Comparison of ENCODE assay signal across 31 mouse cellular contexts in the genomic region with DNA sequence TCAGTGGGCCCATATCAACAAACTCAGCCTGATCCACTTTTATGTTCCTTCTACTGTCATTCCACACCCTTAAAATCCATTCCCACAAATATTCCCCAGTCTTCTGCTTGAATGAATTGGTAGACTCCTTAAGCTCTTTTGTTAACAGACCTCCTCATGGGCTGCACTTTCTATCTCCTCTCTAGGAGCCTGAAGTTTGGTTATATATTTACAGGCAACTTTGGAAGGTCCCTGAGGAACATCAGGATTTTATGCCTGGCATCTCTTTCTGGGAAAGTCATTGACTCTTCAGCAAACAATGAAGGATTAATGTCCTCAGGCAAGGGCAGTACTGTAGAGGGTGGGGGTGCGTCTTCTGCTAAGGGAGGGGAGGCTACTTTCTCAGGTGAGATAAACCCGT.
"Had no signal": no experiment of that assay in that cellular context is flagged by ENCODE, and none has a peak within 500 bp of the region (broad histone marks: within the 10 kb centered on the region; RNA-seq: fewer than 3 reads in every experiment).

No protein-coding gene starts in this region.

- ATAC-seq: hindbrain, embryonic 16.5 days; hindbrain, postnatal 0 days; inflammation-experienced regulatory T-cells, adult 6 months; intestine, embryonic 15.5 days; intestine, embryonic 16.5 days; intestine, postnatal 0 days had no signal

- DNase-seq: heart, postnatal 10 days; heart, postnatal 14 days; heart, postnatal 36 days; heart, postnatal 4 days; kidney, adult 11 months; kidney, adult 8-10 months; kidney, postnatal 10 days; kidney, postnatal 14 days; kidney, postnatal 36 days; kidney, postnatal 4 days; layer of hippocampus, adult 9-11 months; layer of hippocampus, postnatal 36 days had no signal

- H3K27me3 ChIP-seq: heart, embryonic 12.5 days; heart, embryonic 13.5 days; heart, embryonic 15.5 days; hindbrain, embryonic 12.5 days; hindbrain, embryonic 13.5 days; hindbrain, embryonic 15.5 days; intestine, embryonic 15.5 days; kidney, embryonic 15.5 days had no signal

- H3K4me3 ChIP-seq: heart, embryonic 10.5 days; heart, embryonic 12.5 days; heart, embryonic 13.5 days; heart, embryonic 15.5 days; hindbrain, embryonic 10.5 days; hindbrain, embryonic 12.5 days; hindbrain, embryonic 13.5 days; hindbrain, embryonic 15.5 days; intestine, embryonic 15.5 days; kidney, embryonic 15.5 days; layer of hippocampus, adult 2 months; left cerebral cortex, adult 2 months had no signal

- H3K27ac ChIP-seq: heart, embryonic 10.5 days; heart, embryonic 13.5 days; heart, embryonic 15.5 days; hindbrain, embryonic 10.5 days; hindbrain, embryonic 12.5 days; hindbrain, embryonic 13.5 days; hindbrain, embryonic 14.5 days; hindbrain, embryonic 15.5 days; hindbrain, postnatal 0 days; intestine, embryonic 15.5 days; kidney, embryonic 15.5 days; kidney, postnatal 0 days; layer of hippocampus, adult 2 months; left cerebral cortex, adult 2 months had no signal

- H3K4me1 ChIP-seq: heart, embryonic 10.5 days; heart, embryonic 12.5 days; heart, embryonic 13.5 days; heart, embryonic 15.5 days; hindbrain, embryonic 10.5 days; hindbrain, embryonic 12.5 days; hindbrain, embryonic 13.5 days; hindbrain, embryonic 15.5 days; intestine, embryonic 15.5 days; kidney, embryonic 15.5 days had no signal

- H3K36me3 ChIP-seq: heart, embryonic 10.5 days; heart, embryonic 12.5 days; heart, embryonic 13.5 days; heart, embryonic 15.5 days; hindbrain, embryonic 10.5 days; hindbrain, embryonic 12.5 days; hindbrain, embryonic 13.5 days; hindbrain, embryonic 15.5 days; intestine, embryonic 15.5 days; kidney, embryonic 15.5 days had no signal
